Mouse (Mus musculus): ENCODE results near the gene Hira.

GRCm38 (mm10) chr16:18836073-18836467 lies 40.8 kb upstream of the Hira start:
- TF ChIP-seq CTCF (IDR thresholded peaks at IDR 0.05; ENCODE audit: low read depth, low read length): no peak
- TF ChIP-seq TAL1 (conservative IDR thresholded peaks at IDR 0.05; ENCODE audit: low read depth, low read length): no peak
- TF ChIP-seq GATA1 (IDR thresholded peaks at IDR 0.05; ENCODE audit: borderline replicate concordance, low read length): no peak
- TF ChIP-seq POLR2AphosphoS5 (IDR thresholded peaks at IDR 0.05; ENCODE audit: insufficient replicate concordance, low read depth, low read length): no peak
